Mouse (Mus musculus): Measurements from ENCODE around the gene Htra1.

The Htra1 gene

DNA sequence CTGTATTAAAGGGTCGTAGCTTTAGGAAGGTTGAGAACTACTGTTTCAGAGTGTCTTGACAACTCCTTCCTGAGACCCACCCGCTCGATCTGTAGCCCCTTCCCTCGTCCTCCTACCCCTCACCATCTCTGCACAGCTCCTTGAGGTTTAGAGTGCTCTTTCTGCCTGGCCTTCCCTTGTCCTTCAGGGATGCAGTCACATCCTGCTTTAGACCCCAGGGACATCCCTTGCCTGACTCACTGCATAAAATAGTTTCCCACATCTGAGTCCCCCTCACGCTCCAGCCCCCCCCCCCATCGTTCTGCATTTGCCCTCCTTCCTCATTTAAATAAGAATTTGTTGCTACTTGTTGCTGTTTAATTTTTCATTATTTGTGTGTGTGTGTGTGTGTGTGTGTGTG is 31.0 kb downstream of the Htra1 start:
- no peak for DNase-seq (ENCODE audit: low read depth)

DNA sequence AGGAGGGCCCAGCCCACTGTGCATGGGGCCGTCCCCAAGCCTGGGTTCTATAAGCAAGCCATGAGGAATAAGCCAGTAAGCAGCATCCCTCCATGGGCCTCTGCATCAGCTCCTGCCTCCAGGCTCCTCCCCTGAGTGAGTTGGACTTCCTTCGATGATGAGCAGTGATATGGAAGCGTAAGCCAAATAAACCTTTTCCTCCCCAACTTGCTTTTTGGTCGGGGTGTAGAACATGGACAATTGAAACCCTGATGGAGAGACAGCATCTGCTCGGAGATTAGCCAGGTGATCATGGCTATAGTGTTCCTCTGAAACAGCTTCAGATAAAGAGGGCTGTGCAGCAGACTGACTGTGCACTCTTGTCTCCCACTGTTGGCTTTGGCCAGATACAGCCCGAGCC is 32.0 kb downstream of the Htra1 start:
- DNase-seq (ENCODE audit: low read depth): no peak

DNA sequence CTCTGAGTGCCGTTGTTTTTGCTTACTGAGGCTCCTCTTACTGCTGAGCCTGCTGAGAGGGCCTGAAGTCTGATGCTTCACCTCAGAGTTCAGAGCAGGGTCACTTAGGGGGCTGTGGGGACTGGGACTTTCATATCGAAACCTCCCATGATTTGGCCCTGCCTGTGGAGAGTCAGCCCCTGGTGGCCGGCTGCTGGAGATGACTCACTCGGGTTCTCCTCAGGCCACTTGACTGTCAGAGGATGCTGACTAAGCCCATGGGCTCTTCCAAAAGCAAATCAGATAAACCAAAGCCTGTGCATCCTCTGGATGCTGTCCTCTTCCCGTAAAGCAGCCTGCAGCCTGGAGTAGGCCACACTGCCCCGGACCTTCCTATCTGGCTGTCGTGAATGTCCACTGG is 32.6 kb downstream of the Htra1 start:
- peak; percentile 75 for DNase-seq (ENCODE audit: low read depth)

DNA sequence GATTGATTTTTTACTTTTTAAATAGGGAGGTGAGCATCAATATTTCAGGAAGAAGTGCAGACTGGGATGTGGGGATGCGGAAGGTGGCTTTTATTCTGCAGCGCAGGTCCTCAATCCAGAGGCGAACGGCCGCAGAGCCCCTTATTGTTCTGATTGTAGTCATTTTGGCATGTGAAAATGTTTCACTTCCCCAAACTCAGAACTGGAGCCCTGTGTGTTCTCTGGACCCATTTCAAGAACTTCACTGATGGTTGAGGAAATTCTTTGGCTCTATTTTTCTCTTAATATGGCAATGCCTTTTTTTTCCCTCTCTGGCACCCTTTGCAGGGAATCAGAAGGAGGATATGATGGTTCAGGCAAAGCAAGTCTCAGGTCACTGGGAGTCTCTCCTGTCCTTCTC is 33.2 kb downstream of the Htra1 start:
- DNase-seq (ENCODE audit: low read depth): no peak

GRCm38 (mm10) chr7:130969507-130969906 is 33.6 kb downstream of the Htra1 start:
- no peak for DNase-seq (ENCODE audit: low read depth)

- no peak for DNase-seq (ENCODE audit: low read depth)
Observed at GRCm38 (mm10) chr7:130972767-130973166, 36.9 kb downstream of the Htra1 start.

GRCm38 (mm10) chr7:130976305-130976935 is 40.5 kb downstream of the Htra1 start:
- no peak for DNase-seq (ENCODE audit: low read depth)

- no peak for DNase-seq (ENCODE audit: low read depth)
Observed at GRCm38 (mm10) chr7:130977794-130978521, 42.0 kb downstream of the Htra1 start.

DNA sequence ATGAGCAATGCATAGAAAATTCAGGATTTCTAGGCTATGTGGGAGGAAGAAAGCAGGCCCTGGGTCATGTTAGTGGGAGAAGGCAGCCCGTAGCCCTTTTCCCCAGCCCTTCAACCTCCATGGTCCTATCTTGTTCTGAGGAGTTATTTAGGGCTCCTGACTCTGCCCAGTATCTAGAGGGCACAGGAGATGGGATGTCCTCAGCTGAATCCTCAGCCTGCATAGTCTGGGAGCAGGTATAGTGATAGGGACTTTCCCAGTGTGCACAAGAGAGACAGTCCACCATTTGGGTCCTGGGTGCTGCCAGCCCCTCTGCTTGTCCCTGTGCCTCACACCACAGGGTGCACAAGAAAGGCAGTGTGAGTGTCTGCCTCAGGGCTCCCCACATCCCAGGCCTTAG is 42.6 kb downstream of the Htra1 start:
- DNase-seq (ENCODE audit: low read depth): no peak

DNA sequence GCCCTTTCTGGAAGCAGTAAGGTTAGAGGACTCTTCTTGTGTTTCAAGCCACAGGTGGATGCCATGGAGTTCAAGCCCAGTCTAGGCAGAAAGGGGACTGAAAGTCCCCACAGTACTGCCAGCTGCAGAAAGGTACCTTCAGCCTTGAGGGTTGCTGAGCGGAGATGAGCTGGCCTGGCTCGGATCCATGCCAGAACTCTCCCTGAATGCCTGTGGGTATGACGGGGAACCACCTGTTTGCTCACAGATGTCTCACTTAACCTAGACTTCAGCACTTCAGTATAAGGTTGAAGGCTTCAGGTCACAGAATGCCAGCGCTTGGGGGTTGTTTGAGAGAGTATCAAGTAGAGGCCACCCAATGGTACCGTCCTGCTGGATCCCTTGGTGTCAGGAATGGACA is 44.2 kb downstream of the Htra1 start:
- DNase-seq (ENCODE audit: low read depth): no peak

DNA sequence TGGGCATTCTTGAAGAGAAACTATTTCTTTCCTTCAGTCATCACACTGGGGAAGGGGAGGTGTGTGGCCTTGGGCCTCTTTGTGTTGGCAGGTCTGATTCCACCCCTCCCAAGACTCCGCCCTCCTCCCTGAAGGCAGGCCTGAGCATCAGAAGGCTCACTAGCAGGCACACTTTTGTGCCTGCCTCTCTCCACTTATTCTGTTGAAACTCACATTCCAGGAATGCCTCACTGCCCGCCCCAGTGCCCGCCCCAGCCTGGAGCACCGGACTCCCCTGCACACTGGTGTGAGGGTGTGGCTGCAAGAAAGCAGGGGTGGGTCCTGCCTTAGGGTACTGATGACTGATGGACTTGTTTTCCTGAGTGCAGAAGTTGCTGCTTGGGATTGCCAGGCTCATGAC is 46.5 kb downstream of the Htra1 start:
- DNase-seq (ENCODE audit: low read depth): no peak

DNA sequence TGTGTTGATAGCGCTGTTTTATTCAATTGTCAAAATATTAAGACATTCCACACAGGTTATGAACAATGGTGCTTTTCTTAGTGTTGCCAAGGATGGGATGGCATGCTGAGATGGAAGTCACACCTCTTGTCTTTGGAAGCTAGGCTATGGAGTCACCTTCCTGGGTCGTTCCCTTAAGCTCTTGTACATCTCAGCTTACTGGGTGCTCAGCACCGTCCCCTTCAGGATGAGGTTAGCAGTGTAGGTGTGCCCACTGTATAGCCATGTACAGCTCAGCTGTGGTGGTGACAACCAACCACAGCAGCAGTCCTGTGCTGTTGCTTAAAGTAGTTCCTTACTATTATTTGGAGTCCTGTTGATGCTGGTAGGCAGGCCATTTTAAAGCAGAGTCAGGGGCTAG is 47.0 kb downstream of the Htra1 start:
- no peak for DNase-seq (ENCODE audit: low read depth)

GRCm38 (mm10) chr7:130984294-130984693 is 48.4 kb downstream of the Htra1 start:
- DNase-seq (ENCODE audit: low read depth): no peak

- DNase-seq (ENCODE audit: low read depth): no peak
Observed at GRCm38 (mm10) chr7:130985193-130985592, 49.3 kb downstream of the Htra1 start.

DNA sequence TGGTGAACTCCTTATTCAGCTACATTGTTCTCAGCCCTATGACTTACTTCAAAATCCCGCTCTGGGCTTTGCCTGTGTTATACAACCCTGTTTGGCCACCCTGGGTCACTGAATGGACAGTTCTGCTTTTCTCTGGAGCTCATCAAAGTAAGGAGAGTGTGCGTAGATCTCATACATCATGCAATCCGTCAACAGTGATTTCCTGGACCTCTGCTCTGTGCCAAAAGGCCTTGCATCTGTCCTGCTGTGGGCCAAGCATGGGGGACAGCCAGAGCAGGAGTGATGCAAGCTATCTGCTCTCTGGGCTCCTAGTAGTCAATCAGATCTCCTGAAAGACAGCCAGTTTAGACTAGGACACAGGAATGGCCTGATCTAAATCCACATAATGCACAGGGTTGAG is 49.8 kb downstream of the Htra1 start:
- DNase-seq (ENCODE audit: low read depth): no peak

DNA sequence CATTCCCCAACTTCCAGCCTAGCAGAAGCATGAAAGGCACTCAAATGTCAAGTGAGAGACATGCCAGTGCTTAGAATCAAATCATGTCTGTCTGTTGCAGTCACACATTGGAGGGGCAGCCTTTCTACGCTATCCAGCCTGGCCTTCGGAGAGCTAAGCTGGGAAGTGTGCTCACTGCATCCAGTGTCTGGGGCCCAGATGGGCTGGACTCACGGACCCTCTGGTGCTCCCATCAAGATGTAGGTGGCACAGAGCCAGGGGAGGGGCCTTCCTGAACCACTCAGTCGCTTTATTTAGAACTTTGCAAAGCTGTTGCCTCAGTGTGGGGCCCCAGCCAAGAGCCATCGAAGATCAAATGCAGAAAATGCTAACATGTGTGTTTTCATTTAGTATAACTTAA is 52.2 kb downstream of the Htra1 start:
- DNase-seq (ENCODE audit: low read depth): no peak

DNA sequence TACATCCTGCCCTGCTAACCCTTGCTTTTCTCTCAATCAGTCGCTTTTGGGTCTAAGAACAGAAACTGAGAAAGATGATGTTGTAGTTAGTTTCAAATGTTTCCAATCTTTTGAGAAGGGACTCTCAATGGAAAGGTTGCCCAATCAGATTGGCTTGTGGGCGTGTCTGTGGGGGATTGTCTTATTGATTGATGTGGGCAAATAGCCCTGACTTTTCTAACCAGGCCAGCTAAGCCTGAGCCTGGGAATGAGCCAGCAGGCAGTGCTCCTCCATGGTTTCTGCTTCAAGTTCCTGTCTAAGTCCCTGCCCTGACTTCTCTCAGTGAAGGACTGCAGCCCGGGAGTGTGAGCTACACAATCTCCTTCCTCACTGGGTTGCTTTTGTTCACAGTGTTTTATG is 53.5 kb downstream of the Htra1 start:
- no peak for DNase-seq (ENCODE audit: low read depth)

GRCm38 (mm10) chr7:130991174-130991789 is 55.4 kb downstream of the Htra1 start:
- DNase-seq (ENCODE audit: low read depth): no peak

GRCm38 (mm10) chr7:130993907-130994306 is 58.0 kb downstream of the Htra1 start:
- DNase-seq (ENCODE audit: low read depth): peak; percentile 11

DNA sequence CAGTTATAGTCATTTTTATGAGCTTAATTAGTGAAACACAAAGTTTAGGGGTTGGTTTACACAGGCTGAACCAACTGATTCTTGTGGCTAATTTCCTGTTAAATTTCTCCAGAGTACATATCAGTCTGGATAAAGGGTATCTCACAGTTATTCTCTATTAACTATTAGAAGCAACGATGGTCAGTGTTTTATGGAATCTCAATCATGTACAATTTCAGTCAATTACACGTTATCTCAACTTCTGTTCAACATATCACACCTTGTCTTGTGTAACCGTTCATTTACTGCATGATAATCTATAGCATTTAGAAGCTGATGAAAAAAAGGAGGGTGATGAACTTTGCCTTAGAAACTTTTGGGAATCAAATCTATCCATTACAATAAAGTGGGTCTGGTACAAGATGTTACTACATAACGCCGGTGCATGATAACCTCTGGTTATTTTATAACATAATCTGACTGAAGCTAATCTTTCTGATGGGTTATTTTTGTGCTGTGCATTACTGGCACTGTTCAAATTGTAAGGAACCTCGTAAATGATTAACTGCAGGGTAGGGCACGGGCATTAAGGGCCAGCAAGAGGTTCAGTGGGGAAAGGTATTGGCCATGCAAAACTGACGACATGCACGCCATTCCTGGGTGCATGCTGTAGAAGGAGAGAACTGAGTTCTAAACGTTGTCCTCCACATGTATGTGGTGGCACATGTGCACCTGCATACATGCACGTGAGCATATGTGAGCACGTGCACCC is 66.2 kb downstream of the Htra1 start:
- DNase-seq (ENCODE audit: low read depth): no peak

DNA sequence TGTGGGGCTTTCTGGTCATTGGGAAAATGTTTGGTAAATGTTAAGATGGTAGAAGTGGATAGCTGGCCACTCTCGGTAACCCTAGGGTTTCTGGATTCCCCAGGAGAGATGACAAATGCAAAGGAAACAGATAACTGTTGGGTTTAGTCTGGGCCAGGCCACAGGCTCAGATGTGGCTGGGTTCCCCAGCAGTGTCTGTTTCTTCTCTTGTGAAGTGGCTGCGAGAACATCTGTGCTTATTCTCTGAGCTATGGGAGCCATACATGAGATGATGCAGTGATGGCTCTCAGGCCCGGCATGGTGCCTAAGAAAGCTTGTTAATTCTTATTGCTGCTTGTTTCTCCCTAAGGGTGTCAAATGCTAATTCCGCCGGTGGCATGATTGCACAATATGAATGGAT is 68.2 kb downstream of the Htra1 start:
- no peak for DNase-seq (ENCODE audit: low read depth)

DNA sequence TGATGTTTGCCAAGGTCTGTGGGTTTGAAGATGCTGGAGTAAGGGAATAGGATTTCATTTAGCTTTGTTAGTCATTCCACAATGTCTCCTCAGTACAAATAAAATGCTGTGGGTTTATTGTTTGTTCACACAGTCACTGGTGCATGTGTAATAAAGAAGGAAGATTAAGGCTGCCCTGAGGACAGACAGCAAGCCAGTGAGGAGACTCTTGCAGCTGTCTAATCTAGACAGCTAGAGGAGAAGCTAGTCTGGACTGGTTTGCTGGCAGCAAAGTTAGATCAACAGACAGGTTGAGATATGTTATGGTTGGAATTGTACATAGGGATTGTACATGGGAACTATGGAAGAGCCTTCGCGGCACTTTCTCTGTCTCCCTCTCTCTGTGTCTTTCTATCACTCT is 71.3 kb downstream of the Htra1 start:
- DNase-seq (ENCODE audit: low read depth): no peak

- DNase-seq (ENCODE audit: low read depth): no peak
Observed at GRCm38 (mm10) chr7:131009178-131009577, 73.3 kb downstream of the Htra1 start.
